Mouse (Mus musculus): ENCODE data around the gene Vmn1r39.
"Not testable (repeated sequence)": the region's sequence is repeated elsewhere in the genome, so short reads cannot be mapped to it uniquely, and the experiment has no call there.

Vmn1r39 gene

DNA sequence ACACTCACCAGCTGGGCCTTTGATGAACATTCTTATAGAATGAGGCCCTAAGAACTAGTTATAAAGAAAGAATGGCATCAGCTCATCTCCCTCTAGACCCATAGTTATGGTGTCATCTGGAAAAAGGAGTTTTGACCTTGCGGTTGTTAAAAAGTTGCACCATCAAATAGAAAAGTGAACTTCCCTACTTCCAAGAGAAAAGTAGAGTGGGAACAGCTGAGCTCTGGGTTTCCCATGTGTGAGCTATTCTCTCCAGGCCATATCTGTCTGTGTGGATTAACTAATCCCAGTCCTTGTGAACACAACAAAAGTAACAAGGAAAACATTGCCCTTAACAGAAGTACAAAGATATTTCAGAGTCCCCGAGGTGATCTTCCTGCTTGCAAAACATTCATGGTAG, at the start of gene Vmn1r39:
TSS of gene Vmn1r39 (minus strand) at position 101 of the 400 bp plus-strand sequence.
- DNase-seq (ENCODE audit: low spot score), result no peak

- no peak for DNase-seq (ENCODE audit: low spot score)
Observed at GRCm38 (mm10) chr6:66859391-66859790, 49.0 kb upstream of the Vmn1r39 start.

- DNase-seq (ENCODE audit: low spot score), result no peak
Observed at GRCm38 (mm10) chr6:66858356-66858755, 47.9 kb upstream of the Vmn1r39 start.

DNA sequence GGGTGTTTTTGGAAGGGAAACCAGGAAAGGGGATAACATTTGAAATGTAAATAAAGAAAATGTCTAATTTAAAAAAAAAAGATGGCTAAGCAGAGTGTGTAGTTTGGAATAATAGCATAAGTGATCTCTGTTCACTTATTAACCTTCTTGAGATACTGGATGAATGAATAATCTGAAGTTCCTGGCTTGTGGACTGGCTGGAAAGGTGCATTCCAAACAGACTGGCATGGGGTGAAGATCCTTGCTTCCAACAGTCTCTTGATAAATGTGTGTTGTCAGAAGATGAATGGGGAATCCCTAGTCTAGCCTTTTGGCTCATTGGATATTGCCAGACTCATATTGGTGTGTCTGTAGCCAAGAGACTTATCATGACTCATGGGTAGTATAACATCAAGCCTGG, 45.8 kb upstream of the Vmn1r39 start:
- no peak for DNase-seq (ENCODE audit: low spot score)

- peak; percentile 6 for DNase-seq (ENCODE audit: low spot score)
Observed at GRCm38 (mm10) chr6:66848936-66849335, 38.5 kb upstream of the Vmn1r39 start.

DNA sequence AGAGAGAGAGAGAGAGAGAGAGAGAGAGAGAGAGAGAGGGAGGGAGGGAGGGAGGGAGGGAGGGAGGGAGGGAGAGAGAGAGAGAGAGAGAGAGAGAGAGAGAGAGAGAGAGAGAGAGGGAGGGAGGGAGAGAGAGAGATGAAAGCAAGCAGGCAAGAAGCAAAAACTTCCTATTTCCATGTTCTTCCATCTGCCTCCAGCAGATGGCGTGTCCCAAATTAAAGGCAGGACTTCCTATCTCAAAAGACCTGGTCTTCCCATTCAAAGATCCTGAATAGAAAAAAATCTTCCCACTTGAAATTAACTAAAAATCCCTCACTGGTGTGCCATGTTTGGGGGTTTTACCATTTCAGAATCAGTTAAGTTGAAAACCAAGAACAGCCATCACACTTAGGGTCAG, 30.2 kb upstream of the Vmn1r39 start:
- peak; percentile 50 for DNase-seq (ENCODE audit: low spot score)

GRCm38 (mm10) chr6:66836932-66837331, 26.5 kb upstream of the Vmn1r39 start:
- DNase-seq (ENCODE audit: low spot score), result no peak

DNA sequence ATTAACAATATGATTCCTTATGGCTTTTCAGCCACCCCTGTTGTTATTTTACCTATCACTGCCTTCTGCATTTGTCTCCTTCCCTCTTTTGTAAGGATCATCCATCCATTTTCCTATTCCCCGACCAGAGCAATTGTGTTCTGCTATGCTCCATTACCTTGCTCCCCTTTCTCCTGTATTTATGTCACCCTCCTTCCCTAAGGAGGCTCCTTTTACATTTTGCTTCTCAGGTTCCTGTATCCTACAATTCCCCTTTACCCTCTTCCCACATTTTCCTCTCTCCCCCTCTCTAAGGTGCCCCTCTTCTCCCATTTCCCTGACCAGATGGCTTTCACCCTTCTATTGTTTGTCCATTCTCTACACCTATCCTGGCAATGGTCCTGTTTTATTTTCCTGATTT, 4.1 kb downstream of the Vmn1r39 start:
- DNase-seq (ENCODE audit: low spot score), result no peak

DNA sequence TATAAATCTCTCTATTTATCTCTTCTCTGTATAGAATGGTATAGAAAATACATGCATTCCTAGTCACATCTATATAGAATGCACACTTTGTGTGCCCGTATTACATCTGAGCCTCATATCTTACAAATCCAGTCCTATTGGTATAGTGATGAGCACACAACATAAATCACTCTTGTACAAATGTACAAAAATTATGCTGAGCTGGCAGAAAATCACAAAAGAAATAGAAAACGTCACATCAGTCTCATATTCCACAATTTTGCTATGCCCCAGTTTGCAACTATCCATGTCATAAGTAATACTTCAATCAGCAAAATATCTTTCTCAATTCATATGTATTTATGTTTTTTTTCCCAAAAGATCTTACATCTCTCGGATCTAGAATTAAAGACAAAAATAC, 4.7 kb downstream of the Vmn1r39 start:
- DNase-seq (ENCODE audit: low spot score), result no peak

DNA sequence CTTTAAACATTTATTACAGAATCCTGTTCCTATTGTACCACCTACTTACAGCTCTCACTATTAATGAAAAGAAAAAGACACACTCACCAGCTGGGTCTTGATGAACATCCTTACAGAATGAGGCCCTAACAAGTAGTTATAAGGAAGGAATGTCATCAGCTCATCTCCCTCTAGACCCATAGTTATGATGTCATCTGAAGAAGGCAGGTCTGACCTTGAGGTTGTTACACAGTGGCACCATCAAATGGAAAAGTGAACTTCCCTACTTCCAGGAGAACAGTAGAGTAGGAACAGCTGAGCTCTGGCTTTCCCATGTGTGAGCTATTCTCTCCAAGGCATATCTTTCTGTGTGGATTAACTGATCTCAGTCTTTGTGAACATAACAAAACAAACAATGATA, 27.9 kb downstream of the Vmn1r39 start, which contains the start of gene Vmn1r38:
TSS of gene Vmn1r38 (minus strand) at position 101 of the 400 bp plus-strand sequence.
- DNase-seq (ENCODE audit: low spot score), result not testable (repeated sequence)

Measured in embryo, embryonic 10 days (tissue).